Mouse (Mus musculus) neural tube, embryonic 11.5 days (tissue): ENCODE results near the gene Foxq1. TPM values are rescaled to one million over a fixed set of nuclear protein-coding genes. Genes with fewer than 3 reads are reported as not detected.

ENCODE experiments used
- ATAC-seq: fragments of 200-750 bp; cut with Nextera tagmentation; 2 replicates; pipeline ENCODE4 v1.8.0; 2017; ENCODE audit warnings: moderate number of reproducible peaks, mild to moderate bottlenecking, moderate TSS enrichment, moderate library complexity; ENCODE audit not compliant: insufficient read depth, low FRiP score, low TSS enrichment
- DNase-seq: peaks from one replicate; pipeline ENCODE4 v3.0.0-alpha.2; 2015; ENCODE audit warnings: low spot score
- H3K27ac ChIP-seq: fragments of 300-500 bp; sonication (generic); 2 replicates; pipeline ENCODE4 v1.5.1; 2014; ENCODE audit warnings: low read depth, mild to moderate bottlenecking, low read length
- H3K27me3 ChIP-seq: fragments of 300-500 bp; sonication (generic); 2 replicates; pipeline ENCODE4 v1.6.1; 2014; ENCODE audit warnings: mild to moderate bottlenecking, low read length, mixed read lengths; ENCODE audit not compliant: control insufficient read depth, insufficient read depth
- H3K36me3 ChIP-seq: fragments of 300-500 bp; sonication (generic); 2 replicates; pipeline ENCODE4 v1.6.1; 2014; ENCODE audit warnings: mild to moderate bottlenecking, low read length, moderate library complexity, mixed read lengths; ENCODE audit not compliant: control insufficient read depth, insufficient read depth
- H3K4me1 ChIP-seq: fragments of 300-500 bp; sonication (generic); 2 replicates; pipeline ENCODE4 v1.6.1; 2014; ENCODE audit warnings: low read length, mixed read lengths; ENCODE audit not compliant: control insufficient read depth, insufficient read depth
- H3K4me2 ChIP-seq: fragments of 300-500 bp; sonication (generic); 2 replicates; pipeline ENCODE4 v1.6.1; 2014; ENCODE audit warnings: low read depth, mild to moderate bottlenecking, moderate library complexity
- H3K4me3 ChIP-seq: fragments of 300-500 bp; sonication (generic); 2 replicates; pipeline ENCODE4 v1.5.1; 2014; ENCODE audit warnings: low read depth, low read length
- H3K9ac ChIP-seq: fragments of 300-500 bp; sonication (generic); 2 replicates; pipeline ENCODE4 v1.6.1; 2014; ENCODE audit warnings: mild to moderate bottlenecking, low read length
- H3K9me3 ChIP-seq: fragments of 300-500 bp; sonication (generic); 2 replicates; pipeline ENCODE4 v1.6.1; 2016; ENCODE audit warnings: low read length; ENCODE audit not compliant: control insufficient read depth
- WGBS: fragments of 180-500 bp; shearing (Covaris S2); extraction: QIAGEN DNeasy Blood & Tissue Kit; methylation state at CpG from one replicate; pipeline ENCODE4 v1.1.7; 2014; 5-methylcytosine and 5-hydroxymethylcytosine counted together
- polyA plus RNA-seq: library from polyadenylated mRNA; unstranded; fragments of >200 nt; fragmentation: Nextera tagmentation; extraction: Ambion mirVana; gene quantifications from 2 replicates; pipeline ENCODE4 v1.2.1, GENCODE M21; 2014

The Foxq1 gene
- polyA plus RNA-seq, 1 experiment from 2014 or later, result 1.9 TPM

DNA sequence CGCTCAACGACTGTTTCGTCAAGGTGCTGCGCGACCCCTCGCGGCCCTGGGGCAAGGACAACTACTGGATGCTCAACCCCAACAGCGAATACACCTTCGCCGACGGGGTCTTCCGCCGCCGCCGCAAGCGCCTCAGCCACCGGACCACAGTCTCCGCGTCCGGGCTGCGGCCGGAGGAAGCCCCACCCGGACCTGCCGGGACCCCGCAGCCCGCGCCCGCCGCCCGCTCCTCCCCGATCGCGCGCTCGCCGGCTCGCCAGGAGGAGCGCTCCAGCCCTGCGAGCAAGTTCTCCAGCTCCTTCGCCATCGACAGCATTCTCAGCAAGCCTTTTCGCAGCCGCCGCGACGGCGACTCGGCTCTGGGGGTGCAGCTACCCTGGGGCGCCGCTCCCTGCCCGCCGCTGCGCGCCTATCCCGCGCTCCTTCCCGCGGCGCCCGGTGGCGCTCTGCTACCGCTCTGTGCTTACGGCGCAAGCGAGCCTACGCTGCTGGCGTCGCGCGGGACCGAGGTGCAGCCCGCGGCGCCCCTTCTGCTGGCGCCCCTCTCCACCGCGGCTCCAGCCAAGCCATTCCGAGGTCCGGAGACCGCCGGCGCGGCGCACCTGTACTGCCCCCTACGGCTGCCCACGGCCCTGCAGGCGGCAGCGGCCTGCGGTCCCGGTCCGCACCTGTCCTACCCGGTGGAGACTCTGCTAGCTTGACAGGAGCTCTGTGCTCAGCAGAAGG, 3.6 kb downstream of the Foxq1 start:
- Histone ChIP-seq H3K27me3 (peaks cover 78% of the 10 kb centered on the region), H3K27ac (0 out of 2 replicates have a peak overlapping the region, but pooled peaks have one; percentile 23), H3K36me3 (no peaks in the 10 kb centered on the region), H3K9me3 (0 out of 2 replicates have a peak, but pooled peaks cover 3% of the 10 kb centered on the region), H3K9ac (peak overlapping the region; percentile 39), H3K4me1 (peaks cover 13% of the 10 kb centered on the region), H3K4me2 (peak overlapping the region; percentile 96), H3K4me3 (peak overlapping the region; percentile 52)
- DNase-seq (peak; percentile 75), ATAC-seq (peak; percentile 68)
- WGBS, result under 1% methylated on average over 86 of the region's 92 CpGs

DNA sequence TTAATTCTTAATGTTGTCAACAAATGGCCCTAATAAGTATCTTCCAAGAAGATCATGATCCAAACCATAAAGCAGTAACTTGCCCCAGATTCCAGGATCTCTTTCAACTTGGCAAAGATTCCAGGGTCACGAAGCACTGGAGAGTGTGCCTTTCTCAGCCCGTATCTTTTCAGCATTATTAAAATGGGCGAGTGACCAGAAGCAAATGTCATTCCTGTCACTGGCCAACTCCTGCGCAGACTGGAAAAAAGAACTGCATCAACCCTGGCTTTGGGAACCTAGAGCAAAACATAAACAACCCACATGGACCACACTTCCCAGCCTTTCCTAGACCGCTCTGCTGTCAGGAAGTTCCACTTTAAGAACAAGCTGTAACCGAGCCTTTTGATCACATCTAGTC, 8.5 kb downstream of the Foxq1 start:
- H3K4me1 ChIP-seq, result peaks cover 3% of the 10 kb centered on the region; the same call in 1 of the 2 replicates
- no peaks in the 10 kb centered on the region for H3K36me3 ChIP-seq
- no peak overlapping the region for H3K27ac ChIP-seq
- peaks cover 30% of the 10 kb centered on the region for H3K27me3 ChIP-seq
- no peak overlapping the region for H3K4me3 ChIP-seq
- H3K4me2 ChIP-seq, result no peak overlapping the region
- no peak for DNase-seq
- no peak for ATAC-seq
- 0 out of 2 replicates have a peak, but pooled peaks cover 3% of the 10 kb centered on the region for H3K9me3 ChIP-seq
- no peak overlapping the region for H3K9ac ChIP-seq
- WGBS, result 57% methylated on average over 6 of the region's 6 CpGs

DNA sequence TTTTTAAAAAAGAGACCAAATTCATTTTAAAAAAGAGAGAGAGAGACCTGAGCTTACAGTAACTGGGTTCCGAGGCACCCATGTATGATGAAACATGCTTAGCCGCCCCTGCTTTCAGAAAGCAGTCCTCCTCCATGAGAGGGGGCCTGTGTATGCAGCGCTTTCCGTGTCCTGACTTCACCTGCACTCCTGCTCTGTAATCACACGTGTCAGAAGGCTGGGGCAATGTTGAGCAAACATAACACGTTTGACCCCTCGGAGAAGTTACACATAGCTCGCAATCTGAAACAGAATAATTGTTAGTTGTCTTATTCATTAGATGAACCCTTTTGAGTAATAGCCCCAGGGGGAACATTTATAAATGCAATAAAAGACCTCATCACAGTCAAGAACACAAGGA, 11.2 kb downstream of the Foxq1 start:
- no peaks in the 10 kb centered on the region for H3K9me3 ChIP-seq
- DNase-seq, result no peak
- ATAC-seq, result no peak
- no peak overlapping the region for H3K4me2 ChIP-seq
- H3K4me1 ChIP-seq, result no peaks in the 10 kb centered on the region
- H3K9ac ChIP-seq, result no peak overlapping the region
- H3K36me3 ChIP-seq, result no peaks in the 10 kb centered on the region
- no peak overlapping the region for H3K27ac ChIP-seq
- 78% methylated on average over 8 of the region's 8 CpGs for WGBS
- H3K4me3 ChIP-seq, result no peak overlapping the region
- H3K27me3 ChIP-seq, result peaks cover 4% of the 10 kb centered on the region; the same call in 1 of the 2 replicates

DNA sequence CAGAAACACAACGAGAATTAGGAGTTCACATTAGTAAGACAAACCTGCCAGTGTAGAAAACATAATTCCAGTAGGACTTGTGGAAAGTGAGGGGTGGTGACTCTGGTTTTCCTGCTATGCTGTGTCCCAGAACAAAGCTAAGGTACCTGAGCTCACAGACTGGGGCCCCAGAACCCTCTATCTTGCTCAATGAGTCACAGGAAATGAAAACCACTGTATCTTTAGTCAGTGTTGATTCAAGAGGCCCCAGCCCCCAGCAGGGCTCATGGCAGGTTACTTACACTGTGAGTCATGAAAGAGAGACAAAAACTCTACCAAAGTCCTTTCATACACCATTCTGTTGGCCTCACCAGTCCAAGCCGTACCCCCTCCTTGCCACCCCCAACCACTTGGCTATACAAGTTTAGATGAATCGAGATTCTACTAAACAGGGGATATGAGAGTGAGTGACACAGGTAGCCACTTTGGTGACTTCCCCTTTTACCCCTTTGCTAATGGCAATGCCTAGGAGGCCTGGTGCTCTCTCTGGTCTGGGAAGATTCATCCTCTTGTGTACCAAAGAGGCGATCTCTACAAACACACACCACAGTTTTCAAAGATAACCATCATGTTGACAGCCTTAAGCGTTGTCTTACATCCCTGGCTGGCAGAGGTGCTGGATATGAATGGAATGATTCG, 11.8 kb downstream of the Foxq1 start:
- H3K9me3 ChIP-seq, result no peaks in the 10 kb centered on the region
- no peaks in the 10 kb centered on the region for H3K36me3 ChIP-seq
- WGBS, result 84% methylated on average over 6 of the region's 6 CpGs
- no peak overlapping the region for H3K27ac ChIP-seq
- H3K27me3 ChIP-seq, result peaks cover 3% of the 10 kb centered on the region; the same call in 1 of the 2 replicates
- no peaks in the 10 kb centered on the region for H3K4me1 ChIP-seq
- H3K4me3 ChIP-seq, result no peak overlapping the region
- H3K9ac ChIP-seq, result no peak overlapping the region
- no peak for DNase-seq
- no peak overlapping the region for H3K4me2 ChIP-seq
- no peak for ATAC-seq

DNA sequence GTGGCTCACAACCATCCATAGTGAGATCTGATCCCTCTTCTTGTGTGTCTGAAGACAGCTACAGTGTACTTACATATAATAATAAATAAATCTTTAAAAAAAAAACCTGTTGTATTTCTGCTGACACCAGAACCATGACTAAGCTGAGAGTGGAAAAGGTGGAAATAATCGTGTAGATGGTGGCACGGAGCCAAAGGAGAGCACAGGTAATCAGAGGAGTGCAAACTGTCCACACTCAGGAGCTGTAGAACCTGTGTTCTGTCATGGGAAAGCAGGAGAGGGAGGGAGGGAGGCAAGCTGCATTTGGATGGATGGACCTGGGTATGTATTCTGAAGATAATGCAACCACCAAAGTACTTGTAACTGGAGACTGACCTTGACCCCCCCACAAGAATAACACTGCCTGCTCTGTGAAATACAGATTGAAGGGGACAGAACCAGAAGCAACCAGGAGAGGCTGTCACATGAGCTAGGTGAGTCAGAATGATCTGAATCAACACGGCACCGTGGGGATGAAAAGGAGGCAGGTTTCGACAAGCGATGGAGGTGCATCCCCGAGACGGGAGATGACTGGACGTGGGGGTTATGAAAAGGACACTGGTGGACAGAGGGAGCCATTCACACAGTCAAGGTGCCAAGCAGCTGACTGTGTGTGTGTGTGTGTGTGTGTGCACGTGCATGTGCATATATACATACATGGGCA, 17.0 kb downstream of the Foxq1 start:
- no peak overlapping the region for H3K27ac ChIP-seq
- no peak for ATAC-seq
- H3K27me3 ChIP-seq, result no peaks in the 10 kb centered on the region
- H3K4me2 ChIP-seq, result no peak overlapping the region
- WGBS, result 92% methylated on average over 10 of the region's 10 CpGs
- no peaks in the 10 kb centered on the region for H3K36me3 ChIP-seq
- no peaks in the 10 kb centered on the region for H3K4me1 ChIP-seq
- H3K9ac ChIP-seq, result no peak overlapping the region
- H3K4me3 ChIP-seq, result no peak overlapping the region
- no peak for DNase-seq
- H3K9me3 ChIP-seq, result no peaks in the 10 kb centered on the region

DNA sequence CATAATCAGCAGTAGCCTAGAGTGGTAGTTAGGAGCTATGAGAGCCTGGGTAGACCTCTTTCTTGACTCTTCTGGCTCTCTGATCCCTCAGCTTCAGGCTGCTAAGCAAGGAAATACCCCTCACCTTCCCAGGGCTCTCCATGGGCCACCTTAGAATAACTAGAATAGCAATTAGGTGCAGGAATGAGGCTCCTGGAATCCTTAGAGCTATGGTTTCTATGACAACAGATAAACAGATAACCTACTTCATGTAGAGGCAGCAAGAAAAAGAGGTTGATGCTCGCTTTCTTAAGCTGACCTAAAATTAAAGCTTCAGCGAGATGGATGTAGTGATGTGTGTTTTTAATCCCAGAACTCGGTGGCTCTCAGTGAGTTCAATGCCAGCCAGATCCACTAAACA, 18.7 kb downstream of the Foxq1 start:
- Histone ChIP-seq H3K9me3 (no peaks in the 10 kb centered on the region), H3K4me1 (no peaks in the 10 kb centered on the region), H3K27me3 (no peaks in the 10 kb centered on the region), H3K36me3 (no peaks in the 10 kb centered on the region), H3K4me3 (no peak overlapping the region), H3K27ac (no peak overlapping the region), H3K9ac (no peak overlapping the region), H3K4me2 (no peak overlapping the region)
- ATAC-seq (no peak), DNase-seq (no peak)
- WGBS, result 82% methylated on average over 3 of the region's 3 CpGs

DNA sequence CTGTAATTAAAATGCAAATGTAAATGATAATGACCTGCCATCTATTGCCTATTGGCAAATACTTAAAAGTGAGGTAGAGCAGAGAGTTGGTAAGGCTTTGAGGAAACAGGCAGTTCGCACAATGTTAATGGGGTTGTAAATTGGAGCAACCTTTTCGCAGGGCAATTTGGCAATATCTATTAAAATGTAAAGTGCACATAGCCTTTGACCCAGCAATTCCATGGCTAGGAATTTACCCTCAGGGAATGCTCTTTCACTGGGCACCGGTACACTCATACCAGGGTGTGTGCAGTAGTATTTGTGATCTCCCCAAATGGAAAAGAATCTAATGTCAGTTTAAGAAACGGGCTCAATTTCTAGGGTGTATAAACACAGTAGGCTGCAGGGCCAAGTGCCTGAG, 20.8 kb downstream of the Foxq1 start:
- Histone ChIP-seq H3K9me3 (no peaks in the 10 kb centered on the region), H3K4me1 (no peaks in the 10 kb centered on the region), H3K27me3 (no peaks in the 10 kb centered on the region), H3K4me3 (no peak overlapping the region), H3K27ac (no peak overlapping the region), H3K36me3 (no peaks in the 10 kb centered on the region), H3K9ac (no peak overlapping the region), H3K4me2 (no peak overlapping the region)
- DNase-seq (no peak), ATAC-seq (no peak)
- WGBS, result 27% methylated on average over 4 of the region's 4 CpGs

DNA sequence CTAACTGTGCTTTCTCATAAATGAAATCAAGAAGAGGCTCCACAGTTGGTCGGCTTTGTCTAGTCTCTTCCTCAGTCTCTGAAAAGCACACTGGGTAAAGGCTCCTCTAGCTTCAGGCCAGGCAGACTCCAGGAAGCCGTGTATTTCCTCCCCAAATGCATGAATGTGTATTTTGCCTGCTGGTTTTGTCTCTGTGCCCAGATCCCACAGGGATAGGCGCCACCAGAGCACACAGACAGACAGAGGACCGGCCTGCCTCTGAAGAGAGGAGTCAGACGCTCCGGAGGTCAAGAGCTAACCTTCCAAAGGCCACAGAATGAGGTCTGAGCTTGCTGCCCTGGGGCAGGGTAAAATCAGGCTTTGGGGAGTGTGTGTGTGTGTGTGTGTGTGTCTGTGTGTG, 21.6 kb downstream of the Foxq1 start:
- Histone ChIP-seq H3K4me1 (no peaks in the 10 kb centered on the region), H3K9me3 (no peaks in the 10 kb centered on the region), H3K4me3 (no peak overlapping the region), H3K27ac (no peak overlapping the region), H3K4me2 (no peak overlapping the region), H3K9ac (no peak overlapping the region), H3K36me3 (no peaks in the 10 kb centered on the region), H3K27me3 (no peaks in the 10 kb centered on the region)
- WGBS, result 37% methylated on average over 6 of the region's 6 CpGs
- DNase-seq (peak; percentile 14), ATAC-seq (no peak)
